Mouse (Mus musculus): ENCODE results near the gene Wdr82. TPM values are rescaled to one million over a fixed set of nuclear protein-coding genes. Genes with fewer than 3 reads are reported as not detected.
"Not testable (repeated sequence)": the region's sequence is repeated elsewhere in the genome, so short reads cannot be mapped to it uniquely, and the experiment has no call there.

Gene Wdr82
- total and polyA plus RNA-seq, 2 experiments from 2014 or later: 32.6 to 240 TPM

- ATAC-seq (peak; percentile 86), DNase-seq (ENCODE audit: low spot score) (peak; percentile 98)
- H3K27ac ChIP-seq: peak overlapping the region; percentile 99
- no peaks in the 10 kb centered on the region for H3K36me3 ChIP-seq (ENCODE audit: insufficient read depth, low read length)
- H3K4me3 ChIP-seq (ENCODE audit: low read length): peak overlapping the region; percentile 52
- H3K9ac ChIP-seq (replicated peaks; ENCODE audit: low read length): peak overlapping the region; percentile 69
- H3K9me3 ChIP-seq (ENCODE audit: low read length): no peaks in the 10 kb centered on the region
- peak overlapping the region; percentile 71 for H3K4me2 ChIP-seq (ENCODE audit: low read depth, low read length)
- under 1% methylated on average over 24 of the region's 24 CpGs for WGBS
- H3K4me1 ChIP-seq (ENCODE audit: insufficient read depth, low read length): no peaks in the 10 kb centered on the region
- TF ChIP-seq CTCF (IDR thresholded peaks at IDR 0.05; ENCODE audit: low read depth): no peak
- H3K27me3 ChIP-seq (ENCODE audit: insufficient read depth, low read length): no peaks in the 10 kb centered on the region
Measured at GRCm38 (mm10) chr9:106159784-106160301, 10.9 kb upstream of the Wdr82 start.

- no peak for TF ChIP-seq CTCF (IDR thresholded peaks at IDR 0.05; ENCODE audit: low read depth)
- 51% methylated on average over 5 of the region's 5 CpGs for WGBS
- H3K4me2 ChIP-seq (ENCODE audit: low read depth, low read length): peak overlapping the region; percentile 71
- no peaks in the 10 kb centered on the region for H3K9me3 ChIP-seq (ENCODE audit: low read length)
- DNase-seq (ENCODE audit: low spot score) (no peak), ATAC-seq (no peak)
- H3K9ac ChIP-seq (replicated peaks; ENCODE audit: low read length): peak overlapping the region; percentile 69
- peak overlapping the region; percentile 52 for H3K4me3 ChIP-seq (ENCODE audit: low read length)
- H3K27ac ChIP-seq: peak overlapping the region; percentile 99
- H3K27me3 ChIP-seq (ENCODE audit: insufficient read depth, low read length): no peaks in the 10 kb centered on the region
- H3K4me1 ChIP-seq (ENCODE audit: insufficient read depth, low read length): no peaks in the 10 kb centered on the region
- no peaks in the 10 kb centered on the region for H3K36me3 ChIP-seq (ENCODE audit: insufficient read depth, low read length)
Measured at GRCm38 (mm10) chr9:106160426-106160825, 10.3 kb upstream of the Wdr82 start.

DNA sequence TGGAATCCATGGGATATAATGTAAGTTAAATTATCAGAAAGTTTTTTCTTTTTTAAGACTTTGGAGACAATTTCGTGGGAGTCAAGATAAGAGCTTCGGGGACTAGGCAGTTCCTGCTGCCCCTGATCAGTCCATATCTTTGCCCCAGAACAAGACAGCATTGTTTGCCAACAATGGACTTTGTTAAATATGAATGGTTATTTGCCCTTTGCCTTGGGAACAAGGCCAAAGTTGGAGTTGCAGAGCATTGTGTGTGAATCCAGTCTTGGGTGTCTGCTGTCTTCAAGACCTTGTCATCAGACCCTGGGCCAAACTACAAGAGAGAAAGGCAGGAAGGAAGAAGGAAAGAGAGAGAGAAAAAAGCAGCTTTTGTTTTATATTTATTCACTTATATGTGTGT, 4.0 kb upstream of the Wdr82 start:
- Histone ChIP-seq H3K9me3 (ENCODE audit: low read length) (no peaks in the 10 kb centered on the region), H3K4me2 (ENCODE audit: low read depth, low read length) (no peak overlapping the region), H3K36me3 (ENCODE audit: insufficient read depth, low read length) (no peaks in the 10 kb centered on the region), H3K27me3 (ENCODE audit: insufficient read depth, low read length) (no peaks in the 10 kb centered on the region), H3K4me3 (ENCODE audit: low read length) (no peak overlapping the region), H3K9ac (replicated peaks; ENCODE audit: low read length) (no peak overlapping the region), H3K27ac (no peak overlapping the region), H3K4me1 (ENCODE audit: insufficient read depth, low read length) (no peaks in the 10 kb centered on the region)
- no peak for TF ChIP-seq CTCF (IDR thresholded peaks at IDR 0.05; ENCODE audit: low read depth)
- ATAC-seq (no peak), DNase-seq (ENCODE audit: low spot score) (no peak)
- 65% methylated on average over 2 of the region's 2 CpGs for WGBS

DNA sequence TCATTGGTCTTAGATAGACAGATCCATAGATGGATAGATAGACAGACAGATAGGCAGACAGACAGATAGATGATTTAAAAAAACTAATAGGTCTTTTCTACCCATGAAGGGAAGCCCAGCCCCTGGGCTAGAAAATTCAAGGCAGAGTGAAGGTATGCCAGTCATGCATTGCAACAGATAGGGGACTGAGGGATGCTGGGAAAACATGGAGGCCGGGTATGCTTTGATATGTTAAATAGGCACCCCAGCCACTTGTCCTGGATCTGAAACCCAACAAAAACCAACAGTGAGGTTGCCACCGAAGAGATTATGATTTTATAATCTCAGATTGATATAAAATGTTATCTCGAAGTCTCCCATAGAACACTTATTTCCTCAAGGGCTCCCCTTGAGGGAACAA, 3.5 kb upstream of the Wdr82 start:
- no peak for ATAC-seq
- no peaks in the 10 kb centered on the region for H3K27me3 ChIP-seq (ENCODE audit: insufficient read depth, low read length)
- no peak overlapping the region for H3K4me2 ChIP-seq (ENCODE audit: low read depth, low read length)

DNA sequence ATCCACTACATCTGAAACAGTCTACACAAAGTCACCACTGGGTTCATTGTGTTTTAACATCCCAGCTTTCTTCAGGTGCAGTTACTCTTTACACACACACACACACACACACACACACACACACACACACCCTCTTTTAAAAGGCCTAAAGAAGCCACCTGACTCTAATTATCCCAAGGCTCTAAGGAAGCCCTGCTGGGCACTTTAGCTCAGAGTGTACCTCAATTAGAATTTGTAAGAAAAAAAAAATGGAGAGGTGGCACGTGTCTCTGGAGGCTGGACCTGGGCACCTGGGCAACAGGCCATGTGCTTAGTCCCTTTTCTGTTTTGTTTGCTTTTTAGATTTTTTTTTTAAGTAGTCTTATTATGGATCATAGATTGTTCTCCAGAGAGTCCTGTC, 3.0 kb upstream of the Wdr82 start:
- Histone ChIP-seq H3K4me1 (ENCODE audit: insufficient read depth, low read length) (no peaks in the 10 kb centered on the region), H3K9me3 (ENCODE audit: low read length) (no peaks in the 10 kb centered on the region), H3K27ac (no peak overlapping the region), H3K9ac (replicated peaks; ENCODE audit: low read length) (no peak overlapping the region), H3K4me2 (ENCODE audit: low read depth, low read length) (no peak overlapping the region), H3K27me3 (ENCODE audit: insufficient read depth, low read length) (no peaks in the 10 kb centered on the region), H3K4me3 (ENCODE audit: low read length) (no peak overlapping the region), H3K36me3 (ENCODE audit: insufficient read depth, low read length) (no peaks in the 10 kb centered on the region)
- WGBS: 36% methylated on average over 1 of the region's 1 CpGs
- DNase-seq (ENCODE audit: low spot score) (no peak), ATAC-seq (no peak)
- TF ChIP-seq CTCF (IDR thresholded peaks at IDR 0.05; ENCODE audit: low read depth): no peak

More for the DNA sequence above, 3.5 kb upstream of the Wdr82 start:
- TF ChIP-seq CTCF (IDR thresholded peaks at IDR 0.05; ENCODE audit: low read depth): no peak
- no peaks in the 10 kb centered on the region for H3K36me3 ChIP-seq (ENCODE audit: insufficient read depth, low read length)
- H3K4me1 ChIP-seq (ENCODE audit: insufficient read depth, low read length): no peaks in the 10 kb centered on the region
- no peak overlapping the region for H3K9ac ChIP-seq (replicated peaks; ENCODE audit: low read length)
- 79% methylated on average over 3 of the region's 3 CpGs for WGBS
- H3K4me3 ChIP-seq (ENCODE audit: low read length): no peak overlapping the region
- no peak overlapping the region for H3K27ac ChIP-seq
- H3K9me3 ChIP-seq (ENCODE audit: low read length): no peaks in the 10 kb centered on the region
- no peak for DNase-seq (ENCODE audit: low spot score)

DNA sequence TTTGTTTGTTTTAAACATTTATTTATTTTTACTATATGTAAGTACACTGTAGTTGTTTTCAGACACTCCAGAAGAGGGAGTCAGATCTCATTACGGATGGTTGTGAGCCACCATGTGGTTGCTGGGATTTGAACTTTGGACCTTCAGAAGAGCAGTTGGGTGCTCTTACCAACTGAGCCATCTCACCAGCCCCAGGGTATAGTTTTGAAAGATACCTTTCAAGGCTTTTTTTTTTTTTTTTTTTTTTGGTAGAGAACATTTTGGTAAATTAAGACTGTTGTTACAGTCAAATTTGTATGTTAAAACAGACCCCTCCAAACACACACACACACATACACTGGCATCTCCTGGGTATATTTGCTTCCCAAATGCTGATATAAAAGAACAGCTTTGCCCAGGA, 1.7 kb upstream of the Wdr82 start:
- H3K9me3 ChIP-seq (ENCODE audit: low read length); H3K27me3 ChIP-seq (ENCODE audit: insufficient read depth, low read length); ATAC-seq; H3K9ac ChIP-seq (replicated peaks; ENCODE audit: low read length); H3K36me3 ChIP-seq (ENCODE audit: insufficient read depth, low read length); H3K27ac ChIP-seq; H3K4me3 ChIP-seq (ENCODE audit: low read length); H3K4me2 ChIP-seq (ENCODE audit: low read depth, low read length); DNase-seq (ENCODE audit: low spot score): not testable (repeated sequence)
- 68% methylated on average over 1 of the region's 1 CpGs for WGBS
- H3K4me1 ChIP-seq (ENCODE audit: insufficient read depth, low read length): peaks cover 11% of the 10 kb centered on the region

GRCm38 (mm10) chr9:106169917-106170316, 811 bp upstream of the Wdr82 start:
- 44% methylated on average over 6 of the region's 6 CpGs for WGBS
- DNase-seq (ENCODE audit: low spot score) (no peak), ATAC-seq (no peak)
- Histone ChIP-seq H3K4me3 (ENCODE audit: low read length) (peak overlapping the region; percentile 83), H3K27ac (0 out of 2 replicates have a peak overlapping the region, but pooled peaks have one; percentile 97), H3K4me2 (ENCODE audit: low read depth, low read length) (peak overlapping the region; percentile 88), H3K36me3 (ENCODE audit: insufficient read depth, low read length) (no peaks in the 10 kb centered on the region), H3K9me3 (ENCODE audit: low read length) (no peaks in the 10 kb centered on the region), H3K4me1 (ENCODE audit: insufficient read depth, low read length) (peaks cover 18% of the 10 kb centered on the region), H3K9ac (replicated peaks; ENCODE audit: low read length) (peak overlapping the region; percentile 83; the same call in 1 of the 2 replicates), H3K27me3 (ENCODE audit: insufficient read depth, low read length) (no peaks in the 10 kb centered on the region)
- TF ChIP-seq CTCF (IDR thresholded peaks at IDR 0.05; ENCODE audit: low read depth): no peak

Measured in hindbrain, postnatal 0 days (tissue).